Mouse (Mus musculus) brain, embryonic 14.5 days (tissue): Measurements from ENCODE around the gene Clba1.

Experiments used
- CTCF ChIP-seq: fragments of 200-500 bp; IDR thresholded peaks from 2 replicates; pipeline ENCODE4 v1.5.1; 2012; ENCODE audit warnings: inconsistent platforms, mild to moderate bottlenecking, moderate library complexity, borderline replicate concordance; ENCODE audit not compliant: insufficient read depth, insufficient read length; ENCODE audit errors: extremely low read depth
- POLR2A ChIP-seq: fragments of 200-500 bp; IDR thresholded peaks from 2 replicates; pipeline ENCODE4 v1.6.1; 2012; ENCODE audit warnings: mild to moderate bottlenecking, inconsistent platforms, borderline replicate concordance; ENCODE audit not compliant: poor library complexity, insufficient read depth, insufficient read length, severe bottlenecking; ENCODE audit errors: extremely low read depth

DNA sequence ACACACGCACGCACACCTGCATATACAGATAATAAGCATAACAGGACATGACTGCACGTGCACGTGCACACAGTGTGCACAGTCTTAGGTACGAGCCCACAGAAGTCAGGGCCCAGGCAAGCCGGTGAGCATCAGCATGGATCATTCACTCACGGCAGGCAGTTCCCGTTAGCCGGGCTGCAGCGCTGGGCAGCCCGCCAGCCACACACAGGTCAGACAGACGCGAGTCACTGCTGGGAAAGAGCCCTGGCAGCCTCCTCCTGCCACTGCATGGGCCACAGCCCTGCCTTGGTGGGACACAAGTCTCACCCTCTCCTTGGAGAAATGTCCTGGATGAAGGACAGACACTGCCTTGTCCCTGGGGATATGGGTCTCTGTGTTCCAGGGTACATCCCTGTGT, 4.7 kb upstream of the Clba1 start:
- TF ChIP-seq CTCF, result no peak
- TF ChIP-seq POLR2A, result no peak
